Mouse (Mus musculus): ENCODE results near the gene Vstm4. TPM values are rescaled to one million over a fixed set of nuclear protein-coding genes. Genes with fewer than 3 reads are reported as not detected.

Gene Vstm4
- polyA plus RNA-seq, 1 experiment from 2014 or later, result 7.3 TPM

DNA sequence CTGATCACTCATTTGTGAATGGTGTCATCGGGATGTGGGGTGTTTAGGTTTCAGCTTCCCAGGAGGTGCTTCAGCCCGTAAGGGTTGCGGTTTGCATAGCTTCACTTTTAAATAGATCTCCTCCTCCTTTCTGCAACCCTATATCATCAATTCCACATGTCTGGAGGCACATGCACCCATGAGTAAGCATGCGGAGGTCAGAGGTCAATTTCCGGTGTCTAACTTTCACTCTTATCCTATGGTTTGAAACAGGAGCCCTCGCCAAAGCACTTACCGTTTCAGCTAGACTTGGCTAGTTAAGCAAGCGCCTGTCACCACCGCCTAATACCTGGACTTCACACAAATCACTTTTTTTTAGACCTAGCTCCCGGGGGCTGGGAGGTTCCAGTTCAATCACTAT is 108.2 kb downstream of the Vstm4 start:
- WGBS, result 88% methylated on average over 10 of the region's 10 CpGs

DNA sequence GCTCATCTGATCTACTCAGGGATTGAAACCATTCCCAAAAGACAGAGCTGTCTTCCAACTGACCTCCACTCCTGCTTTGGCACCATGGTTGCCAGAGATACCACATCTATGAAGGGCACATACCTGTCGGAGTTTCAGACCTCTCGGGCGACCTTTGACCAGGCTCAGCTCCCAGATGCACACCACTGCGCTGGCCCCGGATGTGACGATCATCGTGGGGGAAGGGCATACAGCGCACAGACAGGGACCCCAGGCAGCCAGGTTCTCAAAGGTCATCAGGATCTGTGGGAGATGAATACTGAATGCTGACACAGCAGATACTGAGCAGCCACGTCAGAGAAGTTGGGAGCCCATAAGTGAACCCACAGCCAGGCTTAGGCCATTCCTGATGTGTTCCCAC is 114.1 kb downstream of the Vstm4 start:
- Histone ChIP-seq H3K9me3 (no peaks in the 10 kb centered on the region), H3K27ac (no peak overlapping the region), H3K36me3 (no peaks in the 10 kb centered on the region), H3K4me1 (replicated peaks) (no peaks in the 10 kb centered on the region), H3K4me2 (replicated peaks) (no peak overlapping the region), H3K4me3 (replicated peaks) (no peak overlapping the region), H3K27me3 (no peaks in the 10 kb centered on the region), H3K9ac (replicated peaks) (no peak overlapping the region)
- ATAC-seq, result no peak
- 80% methylated on average over 9 of the region's 9 CpGs for WGBS

More for the DNA sequence above, 108.2 kb downstream of the Vstm4 start:
- no peaks in the 10 kb centered on the region for H3K27me3 ChIP-seq
- no peaks in the 10 kb centered on the region for H3K36me3 ChIP-seq
- no peak for ATAC-seq
- H3K4me3 ChIP-seq (replicated peaks), result no peak overlapping the region
- no peak overlapping the region for H3K9ac ChIP-seq (replicated peaks)
- no peak overlapping the region for H3K4me2 ChIP-seq (replicated peaks)
- H3K4me1 ChIP-seq (replicated peaks), result no peaks in the 10 kb centered on the region
- H3K27ac ChIP-seq, result no peak overlapping the region
- no peaks in the 10 kb centered on the region for H3K9me3 ChIP-seq

DNA sequence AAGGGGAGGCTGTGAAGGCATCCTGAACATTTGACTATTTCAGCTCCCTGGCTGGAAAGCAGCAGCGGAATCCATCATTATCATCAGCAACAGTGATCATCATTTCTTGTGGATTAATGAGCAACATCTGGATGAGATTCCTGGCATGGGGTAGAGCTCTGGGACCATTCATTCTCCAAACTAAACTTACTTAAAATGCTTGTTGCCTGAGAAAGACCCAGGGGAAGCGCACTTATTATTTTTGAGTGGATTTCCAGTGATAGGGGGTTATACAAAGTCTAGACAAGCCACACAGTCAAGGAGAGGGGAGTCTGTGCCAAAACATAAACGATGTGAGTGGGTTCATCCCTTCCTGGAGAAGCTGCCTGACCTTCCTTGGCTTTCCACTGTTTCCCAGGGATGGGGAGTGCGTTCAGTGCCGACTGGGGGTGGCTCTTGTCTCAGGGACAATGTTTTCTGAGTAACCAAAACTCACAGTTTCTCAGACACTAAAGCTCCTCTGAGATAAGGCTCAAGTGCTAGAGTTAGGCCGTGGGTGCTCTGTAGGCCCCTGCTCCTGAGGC is 127.7 kb downstream of the Vstm4 start:
- ATAC-seq, result no peak
- H3K4me2 ChIP-seq (replicated peaks), result no peak overlapping the region
- H3K27me3 ChIP-seq, result no peaks in the 10 kb centered on the region
- no peak overlapping the region for H3K4me3 ChIP-seq (replicated peaks)
- WGBS, result 82% methylated on average over 6 of the region's 6 CpGs
- no peaks in the 10 kb centered on the region for H3K4me1 ChIP-seq (replicated peaks)
- H3K36me3 ChIP-seq, result no peaks in the 10 kb centered on the region
- no peak overlapping the region for H3K27ac ChIP-seq
- H3K9me3 ChIP-seq, result no peaks in the 10 kb centered on the region
- H3K9ac ChIP-seq (replicated peaks), result no peak overlapping the region

DNA sequence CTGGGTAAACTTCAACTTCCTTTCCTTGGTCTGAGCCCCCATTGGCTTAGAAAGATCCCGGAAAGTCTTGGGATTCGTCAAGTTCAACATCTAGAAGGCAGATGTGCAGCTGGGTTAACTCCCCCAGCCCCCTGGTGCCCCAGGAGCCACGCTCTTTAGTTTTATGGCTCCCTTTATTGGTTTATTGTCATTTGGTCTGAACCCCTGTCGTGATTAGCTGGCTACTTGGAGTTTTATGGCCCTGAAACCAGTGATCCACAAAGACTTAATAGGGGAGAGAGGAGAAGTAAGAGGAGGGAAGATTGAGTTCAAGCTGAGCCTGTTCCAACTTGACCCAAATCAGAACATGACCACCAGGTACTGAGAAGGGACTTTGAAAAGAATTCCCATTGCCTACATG is 130.1 kb downstream of the Vstm4 start:
- H3K4me3 ChIP-seq (replicated peaks), result no peak overlapping the region
- no peaks in the 10 kb centered on the region for H3K36me3 ChIP-seq
- H3K9me3 ChIP-seq, result no peaks in the 10 kb centered on the region
- no peaks in the 10 kb centered on the region for H3K27me3 ChIP-seq
- no peak overlapping the region for H3K27ac ChIP-seq
- no peak for ATAC-seq
- H3K4me2 ChIP-seq (replicated peaks), result no peak overlapping the region
- no peak overlapping the region for H3K9ac ChIP-seq (replicated peaks)
- WGBS, result 77% methylated on average over 4 of the region's 4 CpGs
- H3K4me1 ChIP-seq (replicated peaks), result no peaks in the 10 kb centered on the region

Other genes starting within 250 kb of the Vstm4 start
- not detected in 2 replicates for gene 3425401B19Rik, start 171.5 kb upstream of the Vstm4 start, polyA plus RNA-seq (2015; fragmentation: Nextera tagmentation; extraction: Ambion mirVana)
- 0.13 and 0.24 TPM in 2 replicates for gene Tmem273, start 70.8 kb upstream of the Vstm4 start, polyA plus RNA-seq (2015; fragmentation: Nextera tagmentation; extraction: Ambion mirVana)
- not detected in 2 replicates for gene Fam170b, start 22.8 kb upstream of the Vstm4 start, polyA plus RNA-seq (2015; fragmentation: Nextera tagmentation; extraction: Ambion mirVana)
- 0.35 and 0.43 TPM in 2 replicates for gene Lrrc18, start 134.6 kb downstream of the Vstm4 start, polyA plus RNA-seq (2015; fragmentation: Nextera tagmentation; extraction: Ambion mirVana)

Data from midbrain, embryonic 13.5 days (tissue).